Mouse (Mus musculus) heart, postnatal 10 days (tissue): ENCODE measurements around the gene Fut7. TPM values are rescaled to one million over a fixed set of nuclear protein-coding genes. Genes with fewer than 3 reads are reported as not detected.

Source experiments
- microRNA-seq, 2 experiments: library from miRNA; unstranded; fragments of <30 nt; microRNA quantifications; one replicate each; pipeline ENCODE4 v1.2.0; 2022
- total RNA-seq, 2 experiments: library from RNA; stranded (reverse); gene quantifications; 2 replicates each; pipeline ENCODE4 v1.2.3; 2021

The Fut7 gene
- total RNA-seq, 2 experiments from 2014 or later, result 0.12 TPM; not detected in 1

Small RNAs within 50 kb of the gene (microRNA-seq; reads per million reads assigned to microRNA genes)
- gene Mir3087, result 0.95 to 1.4 reads per million in 2 experiments

Other genes starting within 250 kb of the Fut7 start
- gene Nrarp, start 242.5 kb upstream of the Fut7 start, total RNA-seq, result 10 to 100 TPM; 23.9 to 25.1 TPM
- gene Tor4a, start 226.4 kb upstream of the Fut7 start, total RNA-seq, result 1 to 10 TPM; 5.6 to 6.5 TPM
- gene Nelfb, start 211.8 kb upstream of the Fut7 start, total RNA-seq, result 10 to 100 TPM; 40.7 to 46.0 TPM
- gene Stpg3, start 208.6 kb upstream of the Fut7 start, total RNA-seq, result not detected
- gene Fam166a, start 204.5 kb upstream of the Fut7 start, total RNA-seq, result not detected
- 100 to 1,000 TPM; 258 to 286 TPM for gene Tubb4b, start 198.6 kb upstream of the Fut7 start, total RNA-seq
- gene Slc34a3, start 188.9 kb upstream of the Fut7 start, total RNA-seq, result not detected
- not detected for gene Rnf224, start 186.5 kb upstream of the Fut7 start, total RNA-seq
- gene Rnf208, start 181.0 kb upstream of the Fut7 start, total RNA-seq, result 1 to 10 TPM; 1.3 TPM
- gene Cysrt1, start 180.8 kb upstream of the Fut7 start, total RNA-seq, result not detected
- 1 to 10 TPM; 1.4 to 1.7 TPM for gene AL732309.1, start 176.4 kb upstream of the Fut7 start, total RNA-seq
- 10 to 100 TPM; 16.4 to 18.2 TPM for gene Tmem203, start 167.8 kb upstream of the Fut7 start, total RNA-seq
- gene Tprn, start 160.6 kb upstream of the Fut7 start, total RNA-seq, result 1 to 10 TPM; 5.0 to 7.5 TPM
- 10 to 100 TPM; 49.4 to 55.2 TPM for gene Ssna1, start 150.8 kb upstream of the Fut7 start, total RNA-seq
- gene Anapc2, start 150.8 kb upstream of the Fut7 start, total RNA-seq, result 10 to 100 TPM; 48.6 to 54.0 TPM
- not detected for gene Tmem210, start 135.1 kb upstream of the Fut7 start, total RNA-seq
- not detected for gene Lrrc26, start 133.4 kb upstream of the Fut7 start, total RNA-seq
- gene Grin1, start 104.1 kb upstream of the Fut7 start, total RNA-seq, result not detected
- gene Man1b1, start 90.9 kb upstream of the Fut7 start, total RNA-seq, result 10 to 100 TPM; 28.2 TPM
- gene Dpp7, start 66.9 kb upstream of the Fut7 start, total RNA-seq, result 1 to 10 TPM; 3.6 to 3.8 TPM
- 1 to 10 TPM; 7.1 to 9.4 TPM for gene Uap1l1, start 57.6 kb upstream of the Fut7 start, total RNA-seq
- 1 to 10 TPM; 2.8 to 4.7 TPM for gene Sapcd2, start 50.9 kb upstream of the Fut7 start, total RNA-seq
- gene Entpd2, start 27.4 kb upstream of the Fut7 start, total RNA-seq, result 10 to 100 TPM; 14.9 to 17.2 TPM
- gene Npdc1, start 23.9 kb upstream of the Fut7 start, total RNA-seq, result 10 to 100 TPM; 37.9 to 39.7 TPM
- 10 to 100 TPM; 21.2 to 21.9 TPM for gene Abca2, start 5.4 kb downstream of the Fut7 start, total RNA-seq
- gene Clic3, start 33.6 kb downstream of the Fut7 start, total RNA-seq, result 1 to 10 TPM; 3.3 to 3.7 TPM
- gene Paxx, start 37.8 kb downstream of the Fut7 start, total RNA-seq, result 10 to 100 TPM; 33.3 to 39.5 TPM
- 100 to 1,000 TPM in 1 of 2 experiments, 10 to 100 TPM in 1; 75.1 to 110 TPM for gene Ptgds, start 46.8 kb downstream of the Fut7 start, total RNA-seq
- gene Lcn12, start 70.6 kb downstream of the Fut7 start, total RNA-seq, result not detected
- gene Fbxw5, start 77.5 kb downstream of the Fut7 start, total RNA-seq, result 10 to 100 TPM; 93.1 to 93.4 TPM
- gene C8g, start 78.5 kb downstream of the Fut7 start, total RNA-seq, result under 1 TPM; 0.52 to 0.53 TPM
- 10 to 100 TPM; 16.1 to 18.3 TPM for gene Traf2, start 123.7 kb downstream of the Fut7 start, total RNA-seq
- gene Edf1, start 134.6 kb downstream of the Fut7 start, total RNA-seq, result 100 to 1,000 TPM; 188 to 189 TPM
- 1 to 10 TPM; 1.8 to 2.2 TPM for gene Mamdc4, start 151.6 kb downstream of the Fut7 start, total RNA-seq
- 100 to 1,000 TPM in 1 of 2 experiments, 10 to 100 TPM in 1; 93.8 to 101 TPM for gene Phpt1, start 152.0 kb downstream of the Fut7 start, total RNA-seq
- under 1 TPM; 0.10 to 0.12 TPM for gene Ajm1, start 158.5 kb downstream of the Fut7 start, total RNA-seq
- gene Rabl6, start 185.3 kb downstream of the Fut7 start, total RNA-seq, result 10 to 100 TPM; 49.4 to 57.6 TPM
- not detected for gene Ccdc183, start 194.4 kb downstream of the Fut7 start, total RNA-seq
- 10 to 100 TPM; 22.1 to 24.6 TPM for gene Tmem141, start 198.7 kb downstream of the Fut7 start, total RNA-seq
- 1 to 10 TPM; 2.7 to 3.7 TPM for gene Fcna, start 204.8 kb downstream of the Fut7 start, total RNA-seq
- gene Lcn8, start 229.9 kb downstream of the Fut7 start, total RNA-seq, result 1 to 10 TPM in 1 of 2 experiments, under 1 TPM in 1; 0.99 to 1.0 TPM
- gene Lcn5, start 234.7 kb downstream of the Fut7 start, total RNA-seq, result not detected